Mouse (Mus musculus) heart, postnatal 0 days (tissue): ENCODE data around the gene Magoh.

Source experiments
- CTCF ChIP-seq: IDR thresholded peaks from 2 replicates; pipeline ENCODE4 v1.5.1; 2016; ENCODE audit warnings: antibody characterized with exemption, control low read depth, low read depth
- EP300 ChIP-seq: IDR thresholded peaks from 2 replicates; pipeline ENCODE4 v1.6.1; 2016; ENCODE audit warnings: antibody characterized with exemption, low read depth

DNA sequence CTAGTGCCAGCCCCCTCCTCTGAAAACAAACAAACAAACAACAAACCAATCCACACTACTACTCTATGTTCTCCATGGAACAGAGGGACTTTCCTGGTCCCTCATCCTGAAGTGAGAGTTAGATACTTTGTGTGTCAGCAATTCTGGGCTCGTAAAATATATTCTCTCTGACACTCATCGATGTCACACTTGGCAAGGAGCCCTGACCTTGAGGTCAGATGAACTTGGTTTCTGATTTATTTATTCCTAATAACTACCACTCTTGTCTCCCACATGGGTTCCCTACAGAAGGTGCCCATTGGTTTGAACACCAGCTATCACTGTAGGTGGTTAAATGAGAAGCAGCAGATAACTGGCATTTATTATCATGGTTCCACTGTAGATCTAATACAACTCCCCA lies 40.8 kb downstream of the Magoh start:
- no peak for TF ChIP-seq CTCF
- no peak for TF ChIP-seq EP300
